Mouse (Mus musculus): ENCODE data around the gene Mreg. TPM values are rescaled to one million over a fixed set of nuclear protein-coding genes. Genes with fewer than 3 reads are reported as not detected.

Gene Mreg
- total and polyA plus RNA-seq, 3 experiments = 50.6 to 69.8 (median 52.4) TPM

GRCm38 (mm10) chr1:72215174-72215573 is 3.1 kb upstream of the Mreg start (continued):
- TF ChIP-seq USF1 (IDR thresholded peaks at IDR 0.05; ENCODE audit: low read depth, low read length) (no peak), USF2 (conservative IDR thresholded peaks at IDR 0.05; ENCODE audit: low read depth, low read length) (no peak), RAD21 (IDR thresholded peaks at IDR 0.05; ENCODE audit: low read depth, low read length) (no peak), MEF2A (IDR thresholded peaks at IDR 0.05; ENCODE audit: borderline replicate concordance, low read depth, low read length) (no peak), TBP (conservative IDR thresholded peaks at IDR 0.05; ENCODE audit: low read depth, low read length) (no peak), RCOR1 (conservative IDR thresholded peaks at IDR 0.05; ENCODE audit: low read depth, low read length) (no peak), ZMIZ1 (IDR thresholded peaks at IDR 0.05; ENCODE audit: low read depth, low read length) (no peak), MAZ (IDR thresholded peaks at IDR 0.05; ENCODE audit: low read depth, low read length) (no peak), IRF4 (IDR thresholded peaks at IDR 0.05; ENCODE audit: low read depth, low read length) (no peak), KAT2A (IDR thresholded peaks at IDR 0.05; ENCODE audit: insufficient replicate concordance, low read length) (no peak), POLR2AphosphoS2 (IDR thresholded peaks at IDR 0.05; ENCODE audit: low read depth, low read length) (no peak), ZKSCAN1 (IDR thresholded peaks at IDR 0.05; ENCODE audit: borderline replicate concordance, low read depth, low read length) (no peak)

DNA sequence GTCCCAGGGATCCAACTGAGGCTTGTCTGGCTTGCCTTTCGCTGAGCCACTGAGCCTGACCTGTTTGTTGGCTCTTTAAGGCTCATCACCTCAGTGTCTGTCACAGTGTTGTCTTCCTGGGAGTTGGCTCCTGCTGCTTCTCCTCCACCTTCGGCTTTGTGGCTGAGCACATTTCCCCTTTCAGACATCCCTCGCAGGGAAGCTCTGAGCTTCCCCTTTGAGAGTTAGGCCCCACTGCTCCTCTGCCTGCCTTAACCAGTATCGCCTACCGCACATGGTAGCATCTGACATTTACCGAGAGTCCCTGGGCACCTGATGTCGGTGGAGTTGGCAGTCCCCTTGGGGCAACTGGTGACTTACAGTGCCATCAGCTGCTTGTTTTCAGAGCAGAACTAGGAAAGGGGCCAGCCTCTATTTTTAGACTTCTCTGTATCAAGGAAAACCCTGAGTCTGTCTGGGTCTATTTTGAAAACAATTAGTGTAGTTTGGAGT is 2.4 kb upstream of the Mreg start:
- H3K36me3 ChIP-seq (replicated peaks in 1 of 2; ENCODE audit: control insufficient read depth in 1 of 2, insufficient read depth in 1 of 2, low read length in 1 of 2) = peaks cover 0 to 3% of the 10 kb centered on the region in 2 experiments
- peak; percentile 90 for DNase-seq (ENCODE audit: extremely low read depth)
- peaks cover 14 to 49% of the 10 kb centered on the region in 2 experiments for H3K4me1 ChIP-seq (ENCODE audit: control insufficient read depth in 1 of 2, insufficient read depth in 2 of 2)
- peaks cover 23% of the 10 kb centered on the region for H3K79me2 ChIP-seq (replicated peaks; ENCODE audit: control insufficient read depth, extremely low read depth, insufficient read depth, poor library complexity, severe bottlenecking)
- no peak overlapping the region for H3K4me3 ChIP-seq (replicated peaks in 1 of 3; ENCODE audit: low read depth in 2 of 3, low read length in 2 of 3, poor library complexity in 1 of 3)
- in situ Hi-C loops (cut with MboI; ENCODE audit: low pct_ligation_motif_present, low pct_unique_long_range_greater_than_20kb, low sequenced_read_pairs) (no loop called here), dilution Hi-C loops (cut with MboI; ENCODE audit: extremely low pct_ligation_motif_present, extremely low pct_unique_long_range_greater_than_20kb, low sequenced_read_pairs) (no loop called here)
- peak overlapping the region; percentile 81 for H3K27ac ChIP-seq (ENCODE audit: insufficient read depth, low read depth)
- H3K4me2 ChIP-seq (ENCODE audit: insufficient read depth, low read depth, poor library complexity, severe bottlenecking) = peak overlapping the region; percentile 17
- H3K27me3 ChIP-seq (replicated peaks) = no peaks in the 10 kb centered on the region
- H3K9ac ChIP-seq (ENCODE audit: insufficient read depth, low read depth) = no peak overlapping the region
- no peaks in the 10 kb centered on the region for H3K9me3 ChIP-seq (replicated peaks; ENCODE audit: low read length)
- TF ChIP-seq PAX5 (IDR thresholded peaks at IDR 0.05; ENCODE audit: low read length) = no peak
- TF ChIP-seq MYC (IDR thresholded peaks at IDR 0.05; ENCODE audit: low read depth, low read length) = peak; percentile 82
- TF ChIP-seq RAD21 (IDR thresholded peaks at IDR 0.05; ENCODE audit: low read depth, low read length) = no peak; the same call in 1 of the 2 replicates
- peak; percentile 87 for TF ChIP-seq EP300 (IDR thresholded peaks at IDR 0.05; ENCODE audit: low read length)
- peak; percentile 97 for TF ChIP-seq MEF2A (IDR thresholded peaks at IDR 0.05; ENCODE audit: borderline replicate concordance, low read depth, low read length)
- TF ChIP-seq SMC3 (IDR thresholded peaks at IDR 0.05; ENCODE audit: low read depth, low read length) = no peak
- TF ChIP-seq USF1 (IDR thresholded peaks at IDR 0.05; ENCODE audit: low read depth, low read length) = no peak
- no peak for TF ChIP-seq MAFK (IDR thresholded peaks at IDR 0.05; ENCODE audit: insufficient replicate concordance, low read length)
- peak; percentile 93 for TF ChIP-seq IRF4 (IDR thresholded peaks at IDR 0.05; ENCODE audit: low read depth, low read length)
- TF ChIP-seq TCF12 (IDR thresholded peaks at IDR 0.05; ENCODE audit: low read depth, low read length) = peak; percentile 89
- no peak for TF ChIP-seq ZKSCAN1 (IDR thresholded peaks at IDR 0.05; ENCODE audit: borderline replicate concordance, low read depth, low read length)
- TF ChIP-seq HCFC1 (IDR thresholded peaks at IDR 0.05; ENCODE audit: low read depth, low read length) = no peak
- TF ChIP-seq ZC3H11A (IDR thresholded peaks at IDR 0.05; ENCODE audit: low read depth, low read length) = no peak
- TF ChIP-seq RCOR1 (conservative IDR thresholded peaks at IDR 0.05; ENCODE audit: low read depth, low read length) = no peak; the same call in 1 of the 2 replicates
- no peak for TF ChIP-seq JUND (conservative IDR thresholded peaks at IDR 0.05; ENCODE audit: low read depth, low read length)
- TF ChIP-seq ZMIZ1 (IDR thresholded peaks at IDR 0.05; ENCODE audit: low read depth, low read length) = no peak
- TF ChIP-seq POLR2A (IDR thresholded peaks at IDR 0.05; ENCODE audit: low read depth, low read length) = no peak
- TF ChIP-seq CHD2 (IDR thresholded peaks at IDR 0.05; ENCODE audit: low read length) = peak; percentile 66; the same call in 1 of the 2 replicates
- peak; percentile 45; the same call in 1 of the 2 replicates for TF ChIP-seq MAZ (IDR thresholded peaks at IDR 0.05; ENCODE audit: low read depth, low read length)
- TF ChIP-seq CTCF (conservative IDR thresholded peaks at IDR 0.05 in 1 of 2, IDR thresholded peaks at IDR 0.05 in 1 of 2; ENCODE audit: low read depth in 2 of 2, low read length in 2 of 2) = 0 out of 4 replicates have a peak, but pooled peaks of 1 of the 2 experiments have one; percentile 2
- peak; percentile 73 for TF ChIP-seq UBTF (IDR thresholded peaks at IDR 0.05; ENCODE audit: low read depth, low read length)
- 0 out of 2 replicates have a peak, but pooled peaks have one; percentile 13 for TF ChIP-seq NELFE (IDR thresholded peaks at IDR 0.05; ENCODE audit: low read depth, low read length)
- peak; percentile 70; the same call in 1 of the 2 replicates for TF ChIP-seq MXI1 (IDR thresholded peaks at IDR 0.05; ENCODE audit: low read depth, low read length)
- TF ChIP-seq BHLHE40 (IDR thresholded peaks at IDR 0.05; ENCODE audit: low read depth, low read length) = peak; percentile 93
- no peak for TF ChIP-seq USF2 (conservative IDR thresholded peaks at IDR 0.05; ENCODE audit: low read depth, low read length)
- TF ChIP-seq ELF1 (IDR thresholded peaks at IDR 0.05; ENCODE audit: low read depth, low read length) = peak; percentile 45; the same call in 1 of the 2 replicates
- no peak for TF ChIP-seq POLR2AphosphoS2 (IDR thresholded peaks at IDR 0.05; ENCODE audit: low read depth, low read length)
- TF ChIP-seq SIN3A (IDR thresholded peaks at IDR 0.05; ENCODE audit: low read length) = peak; percentile 67; the same call in 1 of the 2 replicates
- peak; percentile 54; the same call in 1 of the 2 replicates for TF ChIP-seq CHD1 (IDR thresholded peaks at IDR 0.05; ENCODE audit: low read depth, low read length)
- TF ChIP-seq MAX (IDR thresholded peaks at IDR 0.05; ENCODE audit: low read length) = peak; percentile 91
- no peak for TF ChIP-seq GABPA (IDR thresholded peaks at IDR 0.05; ENCODE audit: insufficient replicate concordance, low read depth, low read length)
- TF ChIP-seq ETS1 (conservative IDR thresholded peaks at IDR 0.05; ENCODE audit: low read depth, low read length) = peak; percentile 98
- TF ChIP-seq TBP (conservative IDR thresholded peaks at IDR 0.05; ENCODE audit: low read depth, low read length) = no peak

Measured in CH12.LX (cell line).